Mouse (Mus musculus): ENCODE results near the gene Ptov1. TPM values are rescaled to one million over a fixed set of nuclear protein-coding genes. Genes with fewer than 3 reads are reported as not detected.

Ptov1 gene
- polyA plus RNA-seq, 1 experiment: 298 TPM

GRCm38 (mm10) chr7:44819391-44819790 is 50.2 kb downstream of the Ptov1 start:
- Histone ChIP-seq H3ac (ENCODE audit: control insufficient read depth, insufficient read length) (peak overlapping the region; percentile 41), H3K79me2 (ENCODE audit: control insufficient read depth, insufficient read depth) (peaks cover 92% of the 10 kb centered on the region), H3K4me2 (ENCODE audit: low read depth) (peak overlapping the region; percentile 97), H3K27me3 (ENCODE audit: control insufficient read depth, insufficient read depth, insufficient read length) (no peaks in the 10 kb centered on the region), H3K4me3 (peak overlapping the region; percentile 94), H3K36me3 (ENCODE audit: control insufficient read depth, insufficient read depth) (peaks cover 4% of the 10 kb centered on the region)
- no peak for TF ChIP-seq MYOD1 (IDR thresholded peaks at IDR 0.05; ENCODE audit: control insufficient read depth in 1 of 3, insufficient read length in 2 of 3, low read depth in 2 of 3)
- no peak for TF ChIP-seq MYOG (IDR thresholded peaks at IDR 0.05; ENCODE audit: control insufficient read depth in 1 of 3, insufficient read depth in 1 of 3, insufficient read length in 2 of 3, low read depth in 2 of 3)
- no peak for TF ChIP-seq E2F4 (IDR thresholded peaks at IDR 0.05; ENCODE audit: insufficient read depth)
- TF ChIP-seq POLR2AphosphoS2 (IDR thresholded peaks at IDR 0.05; ENCODE audit: insufficient read length, low read depth): no peak
- no peak for TF ChIP-seq POLR2A (IDR thresholded peaks at IDR 0.05; ENCODE audit: insufficient read length, low read depth)
- TF ChIP-seq CEBPB (IDR thresholded peaks at IDR 0.05; ENCODE audit: insufficient read depth, poor library complexity, severe bottlenecking): no peak
- no peak for TF ChIP-seq MAX (IDR thresholded peaks at IDR 0.05; ENCODE audit: low read depth)
- TF ChIP-seq SRF (IDR thresholded peaks at IDR 0.05; ENCODE audit: control insufficient read depth, insufficient read length, low read depth): no peak
- no peak for TF ChIP-seq USF1 (IDR thresholded peaks at IDR 0.05; ENCODE audit: low read depth)
- no peak for TF ChIP-seq TCF12 (IDR thresholded peaks at IDR 0.05; ENCODE audit: insufficient read depth, poor library complexity, severe bottlenecking)

GRCm38 (mm10) chr7:44818751-44819235 is 50.8 kb downstream of the Ptov1 start:
- Histone ChIP-seq H3K79me2 (ENCODE audit: control insufficient read depth, insufficient read depth) (peaks cover 92% of the 10 kb centered on the region), H3ac (ENCODE audit: control insufficient read depth, insufficient read length) (peak overlapping the region; percentile 41), H3K36me3 (ENCODE audit: control insufficient read depth, insufficient read depth) (peaks cover 10% of the 10 kb centered on the region), H3K27me3 (ENCODE audit: control insufficient read depth, insufficient read depth, insufficient read length) (no peaks in the 10 kb centered on the region), H3K4me3 (peak overlapping the region; percentile 94), H3K4me2 (ENCODE audit: low read depth) (peak overlapping the region; percentile 97)
- TF ChIP-seq TCF3 (IDR thresholded peaks at IDR 0.05; ENCODE audit: insufficient read length, low read depth) (no peak), CEBPB (IDR thresholded peaks at IDR 0.05; ENCODE audit: insufficient read depth, poor library complexity, severe bottlenecking) (peak; percentile 100), MYOG (IDR thresholded peaks at IDR 0.05; ENCODE audit: control insufficient read depth in 1 of 3, insufficient read depth in 1 of 3, insufficient read length in 2 of 3, low read depth in 2 of 3) (peak in 1 of 3 experiments; percentile 47), E2F4 (IDR thresholded peaks at IDR 0.05; ENCODE audit: insufficient read depth) (no peak), POLR2A (IDR thresholded peaks at IDR 0.05; ENCODE audit: insufficient read length, low read depth) (peak; percentile 75)

GRCm38 (mm10) chr7:44818164-44818563 is 51.4 kb downstream of the Ptov1 start:
- Histone ChIP-seq H3K27me3 (ENCODE audit: control insufficient read depth, insufficient read depth, insufficient read length) (no peaks in the 10 kb centered on the region), H3K4me2 (ENCODE audit: low read depth) (peak overlapping the region; percentile 97), H3K36me3 (ENCODE audit: control insufficient read depth, insufficient read depth) (peaks cover 13% of the 10 kb centered on the region), H3K4me3 (peak overlapping the region; percentile 94), H3K79me2 (ENCODE audit: control insufficient read depth, insufficient read depth) (peaks cover 90% of the 10 kb centered on the region), H3ac (ENCODE audit: control insufficient read depth, insufficient read length) (peak overlapping the region; percentile 41)
- TF ChIP-seq SRF (IDR thresholded peaks at IDR 0.05; ENCODE audit: control insufficient read depth, insufficient read length, low read depth) (no peak), REST (IDR thresholded peaks at IDR 0.05; ENCODE audit: insufficient read depth, insufficient read length) (no peak), USF1 (IDR thresholded peaks at IDR 0.05; ENCODE audit: low read depth) (no peak), POLR2AphosphoS2 (IDR thresholded peaks at IDR 0.05; ENCODE audit: insufficient read length, low read depth) (no peak), TCF12 (IDR thresholded peaks at IDR 0.05; ENCODE audit: insufficient read depth, poor library complexity, severe bottlenecking) (no peak), POLR2A (IDR thresholded peaks at IDR 0.05; ENCODE audit: insufficient read length, low read depth) (no peak), TCF3 (IDR thresholded peaks at IDR 0.05; ENCODE audit: insufficient read length, low read depth) (no peak), CEBPB (IDR thresholded peaks at IDR 0.05; ENCODE audit: insufficient read depth, poor library complexity, severe bottlenecking) (no peak)

- H3ac ChIP-seq (ENCODE audit: control insufficient read depth, insufficient read length): peak overlapping the region; percentile 65
- TF ChIP-seq SRF (IDR thresholded peaks at IDR 0.05; ENCODE audit: control insufficient read depth, insufficient read length, low read depth) (no peak), MAX (IDR thresholded peaks at IDR 0.05; ENCODE audit: low read depth) (no peak), TCF3 (IDR thresholded peaks at IDR 0.05; ENCODE audit: insufficient read length, low read depth) (no peak), TCF12 (IDR thresholded peaks at IDR 0.05; ENCODE audit: insufficient read depth, poor library complexity, severe bottlenecking) (no peak), POLR2A (IDR thresholded peaks at IDR 0.05; ENCODE audit: insufficient read length, low read depth) (no peak), CEBPB (IDR thresholded peaks at IDR 0.05; ENCODE audit: insufficient read depth, poor library complexity, severe bottlenecking) (no peak), POLR2AphosphoS2 (IDR thresholded peaks at IDR 0.05; ENCODE audit: insufficient read length, low read depth) (no peak), USF1 (IDR thresholded peaks at IDR 0.05; ENCODE audit: low read depth) (no peak), E2F4 (IDR thresholded peaks at IDR 0.05; ENCODE audit: insufficient read depth) (no peak), MYOG (IDR thresholded peaks at IDR 0.05; ENCODE audit: control insufficient read depth in 1 of 3, insufficient read depth in 1 of 3, insufficient read length in 2 of 3, low read depth in 2 of 3) (no peak), REST (IDR thresholded peaks at IDR 0.05; ENCODE audit: insufficient read depth, insufficient read length) (no peak), MYOD1 (IDR thresholded peaks at IDR 0.05; ENCODE audit: control insufficient read depth in 1 of 3, insufficient read length in 2 of 3, low read depth in 2 of 3) (no peak)
- H3K4me2 ChIP-seq (ENCODE audit: low read depth): peak overlapping the region; percentile 97
- H3K27me3 ChIP-seq (ENCODE audit: control insufficient read depth, insufficient read depth, insufficient read length): no peaks in the 10 kb centered on the region
- H3K36me3 ChIP-seq (ENCODE audit: control insufficient read depth, insufficient read depth): peaks cover 16% of the 10 kb centered on the region
- peaks cover 83% of the 10 kb centered on the region for H3K79me2 ChIP-seq (ENCODE audit: control insufficient read depth, insufficient read depth)
- peak overlapping the region; percentile 94 for H3K4me3 ChIP-seq
These were observed 52.1 kb downstream of the Ptov1 start for GRCm38 (mm10) chr7:44817441-44817840.

- H3K27me3 ChIP-seq (ENCODE audit: control insufficient read depth, insufficient read depth, insufficient read length): no peaks in the 10 kb centered on the region
- peaks cover 25% of the 10 kb centered on the region for H3K36me3 ChIP-seq (ENCODE audit: control insufficient read depth, insufficient read depth)
- H3K4me2 ChIP-seq (ENCODE audit: low read depth): peak within 1 kb of the TSS; percentile 97
- TF ChIP-seq TCF12 (IDR thresholded peaks at IDR 0.05; ENCODE audit: insufficient read depth, poor library complexity, severe bottlenecking) (no peak), TCF3 (IDR thresholded peaks at IDR 0.05; ENCODE audit: insufficient read length, low read depth) (no peak), SRF (IDR thresholded peaks at IDR 0.05; ENCODE audit: control insufficient read depth, insufficient read length, low read depth) (peak; percentile 2), MYOG (IDR thresholded peaks at IDR 0.05; ENCODE audit: control insufficient read depth in 1 of 3, insufficient read depth in 1 of 3, insufficient read length in 2 of 3, low read depth in 2 of 3) (peak in 1 of 3 experiments; percentile 5), MAX (IDR thresholded peaks at IDR 0.05; ENCODE audit: low read depth) (no peak), POLR2AphosphoS2 (IDR thresholded peaks at IDR 0.05; ENCODE audit: insufficient read length, low read depth) (peak; percentile 88), POLR2A (IDR thresholded peaks at IDR 0.05; ENCODE audit: insufficient read length, low read depth) (peak; percentile 89)
- H3K4me3 ChIP-seq: peak within 1 kb of the TSS; percentile 94
- peaks cover 74% of the 10 kb centered on the region for H3K79me2 ChIP-seq (ENCODE audit: control insufficient read depth, insufficient read depth)
- peak within 1 kb of the TSS; percentile 65 for H3ac ChIP-seq (ENCODE audit: control insufficient read depth, insufficient read length)
These were observed 53.0 kb downstream of the Ptov1 start, which contains the start of gene Atf5 for GRCm38 (mm10) chr7:44816470-44817021. Atf5 (minus strand) TSS chr7:44816658.

Data from myocyte (in vitro differentiated cells).